In genomic region chr17:57232200-57232599, GRCm38 (mm10) we compare ENCODE assay signal across 24 mouse cellular contexts. TPM values are rescaled to one million over a fixed set of nuclear protein-coding genes. Genes with fewer than 3 reads are reported as not detected.
DNase-seq lines count a peak whose midpoint lies in the region; ATAC-seq and TF ChIP-seq lines count a peak whose summit lies in the region.
"Had no signal": no experiment of that assay in that cellular context is flagged by ENCODE, and none has a peak within 500 bp of the region (broad histone marks: within the 10 kb centered on the region; RNA-seq: fewer than 3 reads in every experiment).

No protein-coding gene starts in this region.

- peaks cover 4% of the 10 kb centered on the region for H3K4me1 ChIP-seq in heart, adult 2 months (ENCODE audit: control insufficient read depth, insufficient read depth, low read length)
- no peaks in the 10 kb centered on the region for H3K4me1 ChIP-seq in heart, embryonic 11.5 days (ENCODE audit: control insufficient read depth, insufficient read depth, low read length)
- H3K4me1 ChIP-seq in embryonic fibroblast, embryonic 13.5 days (ENCODE audit: control insufficient read depth, insufficient read depth, low read length) = no peaks in the 10 kb centered on the region
- H3K4me1 ChIP-seq in liver, embryonic 12.5 days = peaks cover 36% of the 10 kb centered on the region
- H3K4me1 ChIP-seq: embryonic facial prominence, embryonic 15.5 days; forebrain, embryonic 15.5 days; heart, embryonic 15.5 days; limb, embryonic 15.5 days; midbrain, embryonic 12.5 days had no signal

- no peak overlapping the region for H3ac ChIP-seq in myocyte (ENCODE audit: control insufficient read depth, insufficient read length)

- TF ChIP-seq EP300 in heart, adult 2 months (IDR thresholded peaks at IDR 0.05; ENCODE audit: insufficient read depth, low read depth, low read length) = no peak

- H3K36me3 ChIP-seq in heart, adult 2 months (ENCODE audit: control insufficient read depth, insufficient read depth, low read length) = no peaks in the 10 kb centered on the region
- H3K36me3 ChIP-seq in heart, embryonic 11.5 days (ENCODE audit: control insufficient read depth, insufficient read depth, low read length) = peaks cover 13% of the 10 kb centered on the region
- H3K36me3 ChIP-seq in liver, embryonic 12.5 days = peaks cover 30% of the 10 kb centered on the region
- no peaks in the 10 kb centered on the region for H3K36me3 ChIP-seq in myocyte (ENCODE audit: control insufficient read depth, insufficient read depth)
- H3K36me3 ChIP-seq: forebrain, embryonic 15.5 days had no signal

- intact Hi-C loops in heart, adult 2 months (cut with DNase I) = no loop called here

- H3K4me3 ChIP-seq in heart, adult 2 months = no peak overlapping the region
- no peak overlapping the region for H3K4me3 ChIP-seq in heart, embryonic 11.5 days (ENCODE audit: low read depth, low read length)
- no peak overlapping the region for H3K4me3 ChIP-seq in embryonic fibroblast, embryonic 13.5 days (ENCODE audit: insufficient read depth, low read length)
- no peak overlapping the region for H3K4me3 ChIP-seq in liver, embryonic 12.5 days
- H3K4me3 ChIP-seq in myocyte = no peak overlapping the region
- H3K4me3 ChIP-seq: embryonic facial prominence, embryonic 15.5 days; forebrain, embryonic 15.5 days; heart, embryonic 15.5 days; limb, embryonic 15.5 days; midbrain, embryonic 12.5 days had no signal

- no peaks in the 10 kb centered on the region for H3K9me3 ChIP-seq in heart, embryonic 11.5 days (replicated peaks; ENCODE audit: control insufficient read depth, low read length)
- no peaks in the 10 kb centered on the region for H3K9me3 ChIP-seq in liver, embryonic 12.5 days (replicated peaks)
- H3K9me3 ChIP-seq: embryonic facial prominence, embryonic 15.5 days; forebrain, embryonic 15.5 days; heart, embryonic 15.5 days; limb, embryonic 15.5 days; midbrain, embryonic 12.5 days had no signal

- TF ChIP-seq POLR2A in heart, adult 2 months (IDR thresholded peaks at IDR 0.05; ENCODE audit: insufficient read depth, low read depth, low read length) = no peak
- TF ChIP-seq POLR2A in embryonic fibroblast, embryonic 13.5 days (IDR thresholded peaks at IDR 0.05; ENCODE audit: low read depth, low read length) = peak; percentile 43; the same call in 1 of the 2 replicates
- TF ChIP-seq POLR2A in myocyte (IDR thresholded peaks at IDR 0.05; ENCODE audit: insufficient read length, low read depth) = no peak

- WGBS in heart, adult 2 months = 81% methylated on average over 1 of the region's 1 CpGs
- 71% methylated on average over 1 of the region's 1 CpGs for WGBS in heart, embryonic 11.5 days (ENCODE audit: insufficient replicate concordance)
- 59% methylated on average over 1 of the region's 1 CpGs for WGBS in liver, embryonic 12.5 days (ENCODE audit: insufficient replicate concordance)

- DNase-seq in heart, adult 2 months = no peak
- no peak for DNase-seq in thymus, postnatal 14 days
- DNase-seq in testis, postnatal 14 days (ENCODE audit: low spot score) = no peak
- DNase-seq: cerebellum, adult 11 months; cerebellum, adult 9-11 months; gastrocnemius, postnatal 14 days; kidney, postnatal 4 days; thymus, postnatal 4 days had no signal

- no peaks in the 10 kb centered on the region for H3K79me2 ChIP-seq in heart, adult 2 months (replicated peaks; ENCODE audit: control insufficient read depth, insufficient read depth, low read length)
- H3K79me2 ChIP-seq in myocyte (ENCODE audit: control insufficient read depth, insufficient read depth) = no peaks in the 10 kb centered on the region

- no peak for TF ChIP-seq CTCF in heart, adult 2 months (IDR thresholded peaks at IDR 0.05)
- TF ChIP-seq CTCF in embryonic fibroblast, embryonic 13.5 days (IDR thresholded peaks at IDR 0.05; ENCODE audit: borderline replicate concordance, insufficient read depth, low read length) = no peak

- no peak overlapping the region for H3K4me2 ChIP-seq in heart, embryonic 11.5 days
- no peak overlapping the region for H3K4me2 ChIP-seq in liver, embryonic 12.5 days
- H3K4me2 ChIP-seq in myocyte (ENCODE audit: low read depth) = no peak overlapping the region
- H3K4me2 ChIP-seq: embryonic facial prominence, embryonic 15.5 days; forebrain, embryonic 15.5 days; heart, embryonic 15.5 days; hindbrain, embryonic 14.5 days; limb, embryonic 15.5 days; midbrain, embryonic 12.5 days had no signal

- no peak for ATAC-seq in heart, embryonic 11.5 days (replicated peaks; ENCODE audit: insufficient number of reproducible peaks, low FRiP score, low TSS enrichment)
- no peak for ATAC-seq in liver, embryonic 12.5 days
- ATAC-seq: forebrain, embryonic 15.5 days; Patski had no signal

- peak overlapping the region; percentile 0; the same call in 1 of the 2 replicates for H3K27ac ChIP-seq in heart, adult 2 months
- no peak overlapping the region for H3K27ac ChIP-seq in heart, embryonic 11.5 days (ENCODE audit: low read depth, low read length)
- no peak overlapping the region for H3K27ac ChIP-seq in embryonic fibroblast, embryonic 13.5 days (ENCODE audit: insufficient read depth, low read length)
- peak overlapping the region; percentile 27 for H3K27ac ChIP-seq in liver, embryonic 12.5 days
- H3K27ac ChIP-seq: embryonic facial prominence, embryonic 15.5 days; forebrain, embryonic 15.5 days; heart, embryonic 15.5 days; hindbrain, embryonic 14.5 days; limb, embryonic 15.5 days; macrophage; midbrain, embryonic 12.5 days had no signal

- no peaks in the 10 kb centered on the region for H3K27me3 ChIP-seq in heart, adult 2 months (ENCODE audit: control insufficient read depth, insufficient read depth, low read length)
- no peaks in the 10 kb centered on the region for H3K27me3 ChIP-seq in heart, embryonic 11.5 days (ENCODE audit: control insufficient read depth, insufficient read depth, low read length)
- H3K27me3 ChIP-seq in liver, embryonic 12.5 days (replicated peaks) = no peaks in the 10 kb centered on the region
- H3K27me3 ChIP-seq in myocyte (ENCODE audit: control insufficient read depth, insufficient read depth, insufficient read length) = peaks cover 4% of the 10 kb centered on the region
- H3K27me3 ChIP-seq: embryonic facial prominence, embryonic 15.5 days; forebrain, embryonic 15.5 days; heart, embryonic 15.5 days; limb, embryonic 15.5 days; midbrain, embryonic 12.5 days; Patski had no signal

- H3K9ac ChIP-seq in heart, adult 2 months (ENCODE audit: low read depth, low read length) = no peak overlapping the region
- no peak overlapping the region for H3K9ac ChIP-seq in heart, embryonic 11.5 days (ENCODE audit: low read depth, low read length)
- no peak overlapping the region for H3K9ac ChIP-seq in liver, embryonic 12.5 days
- H3K9ac ChIP-seq: embryonic facial prominence, embryonic 15.5 days; forebrain, embryonic 15.5 days; heart, embryonic 15.5 days; hindbrain, embryonic 14.5 days; limb, embryonic 15.5 days; midbrain, embryonic 12.5 days had no signal

TF ChIP-seq in myocyte, 11 proteins besides CTCF, POLR2A, EP300 and RAD21:
- TF ChIP-seq POLR2AphosphoS2 (IDR thresholded peaks at IDR 0.05; ENCODE audit: insufficient read length, low read depth) (peak; percentile 67), MYOD1 (IDR thresholded peaks at IDR 0.05; ENCODE audit: control insufficient read depth in 1 of 3, insufficient read length in 2 of 3, low read depth in 2 of 3) (no peak)

RNA-seq across cellular contexts. Expression of gene C3, which starts 4.3 kb away (rescaled TPM):
- total RNA-seq in heart, adult 2 months (2021) = 10 to 100 TPM; 91.5 to 91.6 TPM
- 119 and 160 TPM in 2 replicates for polyA plus RNA-seq in heart, adult 2 months (2012; rRNA removed)
- polyA plus RNA-seq in heart, embryonic 11.5 days (2014; fragmentation: Nextera tagmentation; extraction: Ambion mirVana) = 1.3 and 1.6 TPM in 2 replicates
- polyA plus RNA-seq in embryonic fibroblast, embryonic 13.5 days (2011; ENCODE audit: insufficient read length, low read depth, missing spikeins) = 3.9 TPM in 2 replicates
- polyA plus RNA-seq in liver, embryonic 12.5 days (2016; fragmentation: Nextera tagmentation; extraction: Ambion mirVana) = 95.1 and 100 TPM in 2 replicates
- 0.12 TPM for polyA plus RNA-seq in myocyte (2012; fragmentation: generic; extraction: Trizol)

RNA-seq across cellular contexts. Expression of gene Gpr108, which starts 16.0 kb away (rescaled TPM):
- total RNA-seq in heart, adult 2 months (2021) = 10 to 100 TPM; 27.8 to 32.7 TPM
- polyA plus RNA-seq in heart, adult 2 months (2012; rRNA removed) = 37.9 and 48.3 TPM in 2 replicates
- 24.0 and 24.7 TPM in 2 replicates for polyA plus RNA-seq in heart, embryonic 11.5 days (2014; fragmentation: Nextera tagmentation; extraction: Ambion mirVana)
- 33.5 and 33.9 TPM in 2 replicates for polyA plus RNA-seq in embryonic fibroblast, embryonic 13.5 days (2011; ENCODE audit: insufficient read length, low read depth, missing spikeins)
- polyA plus RNA-seq in liver, embryonic 12.5 days (2016; fragmentation: Nextera tagmentation; extraction: Ambion mirVana) = 18.2 and 18.4 TPM in 2 replicates
- 53.9 TPM for polyA plus RNA-seq in myocyte (2012; fragmentation: generic; extraction: Trizol)

RNA-seq across cellular contexts. Expression of gene Trip10, which starts 17.1 kb away (rescaled TPM):
- 100 to 1,000 TPM; 107 to 128 TPM for total RNA-seq in heart, adult 2 months (2021)
- polyA plus RNA-seq in heart, adult 2 months (2012; rRNA removed) = 69.0 and 83.2 TPM in 2 replicates
- polyA plus RNA-seq in heart, embryonic 11.5 days (2014; fragmentation: Nextera tagmentation; extraction: Ambion mirVana) = 35.1 and 36.9 TPM in 2 replicates
- 58.8 and 61.3 TPM in 2 replicates for polyA plus RNA-seq in embryonic fibroblast, embryonic 13.5 days (2011; ENCODE audit: insufficient read length, low read depth, missing spikeins)
- 14.7 and 15.3 TPM in 2 replicates for polyA plus RNA-seq in liver, embryonic 12.5 days (2016; fragmentation: Nextera tagmentation; extraction: Ambion mirVana)
- 39.2 TPM for polyA plus RNA-seq in myocyte (2012; fragmentation: generic; extraction: Trizol)

RNA-seq across cellular contexts. Expression of gene Tnfsf14, which starts 38.2 kb away (rescaled TPM):
- total RNA-seq in heart, adult 2 months (2021) = under 1 TPM; 0.11 to 0.13 TPM
- polyA plus RNA-seq in heart, adult 2 months (2012; rRNA removed) = 0.18 TPM in 2 replicates
- polyA plus RNA-seq in heart, embryonic 11.5 days (2014; fragmentation: Nextera tagmentation; extraction: Ambion mirVana) = 0.27 and 0.46 TPM in 2 replicates
- polyA plus RNA-seq in embryonic fibroblast, embryonic 13.5 days (2011; ENCODE audit: insufficient read length, low read depth, missing spikeins) = not detected in 2 replicates
- 1.6 and 1.7 TPM in 2 replicates for polyA plus RNA-seq in liver, embryonic 12.5 days (2016; fragmentation: Nextera tagmentation; extraction: Ambion mirVana)
- not detected for polyA plus RNA-seq in myocyte (2012; fragmentation: generic; extraction: Trizol)
- total RNA-seq: gastrocnemius, postnatal 14 days; heart, postnatal 36 days; left cerebral cortex, postnatal 36 days had no signal
- polyA plus RNA-seq: forebrain, embryonic 15.5 days; heart, embryonic 15.5 days; intestine, embryonic 14.5 days; kidney, embryonic 14.5 days; Patski had no signal

RNA-seq across cellular contexts. Expression of gene Vav1, which starts 46.7 kb away (rescaled TPM):
- total RNA-seq in heart, adult 2 months (2021) = 1 to 10 TPM; 1.9 to 2.2 TPM
- polyA plus RNA-seq in heart, adult 2 months (2012; rRNA removed) = 1.8 and 2.0 TPM in 2 replicates
- polyA plus RNA-seq in heart, embryonic 11.5 days (2014; fragmentation: Nextera tagmentation; extraction: Ambion mirVana) = 1.7 and 2.2 TPM in 2 replicates
- 0.79 TPM in 1 of 2 replicates, not detected in the other for polyA plus RNA-seq in embryonic fibroblast, embryonic 13.5 days (2011; ENCODE audit: insufficient read length, low read depth, missing spikeins)
- 14.2 and 14.3 TPM in 2 replicates for polyA plus RNA-seq in liver, embryonic 12.5 days (2016; fragmentation: Nextera tagmentation; extraction: Ambion mirVana)
- not detected for polyA plus RNA-seq in myocyte (2012; fragmentation: generic; extraction: Trizol)
- polyA plus RNA-seq: Patski had no signal

Comparison
In these comparisons a context has a peak if more than half of its experiments do, and no peak if none do; other contexts are left out.
1. H3K27ac ChIP-seq: peak in heart, adult 2 months (single experiment) and liver, embryonic 12.5 days (single experiment); none in heart, embryonic 11.5 days (single experiment) and embryonic fibroblast, embryonic 13.5 days (single experiment).
2. RNA of gene C3, which starts 4.3 kb away (polyA plus RNA-seq): 119 to 160 TPM in heart, adult 2 months and 95.1 to 100 TPM in liver, embryonic 12.5 days; 3.9 TPM in embryonic fibroblast, embryonic 13.5 days, 1.3 to 1.6 TPM in heart, embryonic 11.5 days and 0.12 TPM in myocyte (single experiment); every median in the first group is over 10 times any median in the second.